Mouse (Mus musculus) intestine, embryonic 15.5 days (tissue): ENCODE measurements around the gene Ptgs2. TPM values are rescaled to one million over a fixed set of nuclear protein-coding genes. Genes with fewer than 3 reads are reported as not detected.

Source experiments
- ATAC-seq: fragments of 200-750 bp; cut with Nextera tagmentation; 2 replicates; pipeline ENCODE4 v1.8.0; 2017; ENCODE audit warnings: moderate TSS enrichment, moderate library complexity
- H3K27ac ChIP-seq: fragments of 300-500 bp; sonication (generic); 2 replicates; pipeline ENCODE4 v1.5.1; 2015; ENCODE audit warnings: mild to moderate bottlenecking, inconsistent platforms
- H3K27me3 ChIP-seq: fragments of 300-500 bp; sonication (generic); replicated peaks from 2 replicates; pipeline ENCODE4 v1.6.1; 2015; ENCODE audit warnings: inconsistent platforms
- H3K36me3 ChIP-seq: fragments of 300-500 bp; sonication (generic); 2 replicates; pipeline ENCODE4 v1.6.1; 2015; ENCODE audit warnings: inconsistent platforms
- H3K4me1 ChIP-seq: fragments of 300-500 bp; sonication (generic); replicated peaks from 2 replicates; pipeline ENCODE4 v1.6.1; 2015; ENCODE audit warnings: inconsistent platforms
- H3K4me2 ChIP-seq: fragments of 300-500 bp; sonication (generic); replicated peaks from 2 replicates; pipeline ENCODE4 v1.6.1; 2015; ENCODE audit warnings: mild to moderate bottlenecking, inconsistent platforms
- H3K4me3 ChIP-seq: fragments of 300-500 bp; sonication (generic); replicated peaks from 2 replicates; pipeline ENCODE4 v1.5.1; 2015; ENCODE audit warnings: inconsistent platforms
- H3K9ac ChIP-seq: fragments of 300-500 bp; sonication (generic); 2 replicates; pipeline ENCODE4 v1.6.1; 2015; ENCODE audit warnings: inconsistent platforms
- H3K9me3 ChIP-seq: fragments of 300-500 bp; sonication (generic); 2 replicates; pipeline ENCODE4 v1.6.1; 2016; ENCODE audit warnings: inconsistent platforms
- WGBS: fragments of 180-500 bp; shearing (Covaris S2); methylation state at CpG from one replicate; pipeline ENCODE4 v1.1.7; 2015; 5-methylcytosine and 5-hydroxymethylcytosine counted together
- polyA plus RNA-seq: library from polyadenylated mRNA; unstranded; fragments of >200 nt; fragmentation: Nextera tagmentation; extraction: Ambion mirVana; gene quantifications from 2 replicates; pipeline ENCODE4 v1.2.1, GENCODE M21; 2015

The Ptgs2 gene
- 0.92 and 1.2 TPM in 2 replicates for polyA plus RNA-seq

GRCm38 (mm10) chr1:150099790-150100333 is at the start of gene Ptgs2:
Gene Ptgs2, plus strand, starts transcription at chr1:150100031.
- 1% methylated on average over 26 of the region's 26 CpGs for WGBS
- Histone ChIP-seq H3K27me3 (no peaks in the 10 kb centered on the region), H3K4me2 (peak within 1 kb of the TSS; percentile 89), H3K9me3 (no peaks in the 10 kb centered on the region), H3K4me1 (peaks cover 2% of the 10 kb centered on the region; the same call in 1 of the 2 replicates), H3K9ac (peak within 1 kb of the TSS; percentile 54), H3K4me3 (peak within 1 kb of the TSS; percentile 46), H3K36me3 (no peaks in the 10 kb centered on the region), H3K27ac (no peak within 1 kb of the TSS)
- peak; percentile 88 for ATAC-seq

DNA sequence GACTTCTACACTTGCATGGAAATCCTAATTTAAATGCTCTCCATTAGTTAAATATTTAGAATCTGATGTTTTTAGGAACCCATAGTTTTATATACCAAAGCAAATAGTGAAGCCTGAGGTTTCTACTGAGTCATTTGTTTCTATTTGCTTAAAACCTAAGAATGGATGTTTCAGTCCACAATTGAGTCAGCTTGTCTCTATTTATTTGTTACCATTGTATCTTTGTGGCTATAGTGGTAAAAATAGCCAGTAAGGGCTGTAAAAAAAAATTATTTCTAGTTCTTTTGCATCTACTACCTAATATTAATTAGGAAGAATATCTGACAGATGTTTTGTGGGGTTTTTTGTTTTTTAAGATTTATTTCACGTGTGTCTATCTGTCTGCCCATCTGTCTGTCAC is 49.6 kb upstream of the Ptgs2 start:
- no peak overlapping the region for H3K27ac ChIP-seq
- H3K9me3 ChIP-seq = no peaks in the 10 kb centered on the region
- H3K4me3 ChIP-seq = no peak overlapping the region
- no peak overlapping the region for H3K4me2 ChIP-seq
- 85% methylated on average over 1 of the region's 1 CpGs for WGBS
- H3K27me3 ChIP-seq = no peaks in the 10 kb centered on the region
- no peaks in the 10 kb centered on the region for H3K4me1 ChIP-seq
- ATAC-seq = no peak
- H3K36me3 ChIP-seq = no peaks in the 10 kb centered on the region
- H3K9ac ChIP-seq = no peak overlapping the region

DNA sequence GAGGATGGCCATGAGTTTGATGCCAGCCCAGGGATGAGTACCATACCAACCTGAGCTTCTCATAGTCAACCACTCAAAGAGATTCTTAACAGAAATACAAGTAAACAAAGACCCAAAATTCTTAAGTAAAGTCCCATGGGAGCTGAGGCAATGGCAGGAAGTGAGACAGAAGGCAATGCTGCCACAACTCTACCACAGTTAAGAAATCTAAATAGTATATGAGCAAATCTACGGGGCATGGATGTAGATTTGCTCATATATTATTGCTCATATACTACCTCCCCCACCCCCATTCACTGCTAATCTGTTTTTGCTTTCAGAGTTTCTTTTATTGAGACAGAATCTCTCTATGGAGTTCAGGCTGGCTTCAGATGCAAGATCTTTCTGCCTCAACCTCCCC is 34.1 kb upstream of the Ptgs2 start:
- Histone ChIP-seq H3K4me3 (no peak overlapping the region), H3K9me3 (no peaks in the 10 kb centered on the region), H3K4me2 (no peak overlapping the region), H3K9ac (no peak overlapping the region), H3K27ac (no peak overlapping the region), H3K4me1 (no peaks in the 10 kb centered on the region), H3K36me3 (no peaks in the 10 kb centered on the region), H3K27me3 (no peaks in the 10 kb centered on the region)
- 89% methylated on average over 1 of the region's 1 CpGs for WGBS
- no peak for ATAC-seq

DNA sequence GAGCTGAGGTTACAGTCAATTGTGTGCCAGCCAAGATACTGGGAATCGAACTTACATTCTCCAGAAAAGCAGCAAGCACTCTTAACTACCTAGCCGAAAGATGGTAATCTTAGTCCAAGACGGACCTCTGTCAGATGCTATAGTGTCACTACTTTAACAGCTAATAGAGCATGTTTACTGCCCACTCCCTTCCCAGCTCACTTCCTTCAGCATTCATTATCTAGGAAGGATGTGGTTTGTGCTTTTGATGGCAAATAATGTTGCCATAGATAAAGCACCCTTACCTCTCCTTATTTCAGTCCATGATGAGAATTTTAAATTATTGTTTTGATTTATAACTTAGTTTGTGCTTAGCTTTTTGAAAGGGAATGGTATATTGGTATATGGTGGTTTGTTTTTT is 27.0 kb upstream of the Ptgs2 start:
- Histone ChIP-seq H3K4me2 (no peak overlapping the region), H3K9ac (no peak overlapping the region), H3K36me3 (no peaks in the 10 kb centered on the region), H3K9me3 (no peaks in the 10 kb centered on the region), H3K27ac (no peak overlapping the region), H3K4me3 (no peak overlapping the region), H3K27me3 (no peaks in the 10 kb centered on the region), H3K4me1 (no peaks in the 10 kb centered on the region)
- 79% methylated on average over 3 of the region's 3 CpGs for WGBS
- no peak for ATAC-seq

- Histone ChIP-seq H3K27ac (no peak overlapping the region), H3K4me2 (no peak overlapping the region), H3K4me1 (no peaks in the 10 kb centered on the region), H3K9me3 (no peaks in the 10 kb centered on the region), H3K36me3 (no peaks in the 10 kb centered on the region), H3K27me3 (no peaks in the 10 kb centered on the region), H3K4me3 (no peak overlapping the region), H3K9ac (no peak overlapping the region)
- no peak for ATAC-seq
- WGBS = 64% methylated on average over 1 of the region's 1 CpGs
These were observed 25.2 kb upstream of the Ptgs2 start for GRCm38 (mm10) chr1:150074609-150075008.

GRCm38 (mm10) chr1:150089040-150089692 is 10.7 kb upstream of the Ptgs2 start:
- Histone ChIP-seq H3K4me1 (peaks cover 2% of the 10 kb centered on the region; the same call in 1 of the 2 replicates), H3K4me2 (no peak overlapping the region), H3K27me3 (no peaks in the 10 kb centered on the region), H3K36me3 (no peaks in the 10 kb centered on the region), H3K9ac (no peak overlapping the region), H3K27ac (no peak overlapping the region), H3K9me3 (no peaks in the 10 kb centered on the region), H3K4me3 (no peak overlapping the region)
- WGBS = 38% methylated on average over 6 of the region's 6 CpGs
- peak; percentile 82 for ATAC-seq

GRCm38 (mm10) chr1:150090229-150090628 is 9.6 kb upstream of the Ptgs2 start:
- H3K9me3 ChIP-seq = no peaks in the 10 kb centered on the region
- H3K36me3 ChIP-seq = no peaks in the 10 kb centered on the region
- H3K9ac ChIP-seq = no peak overlapping the region
- no peaks in the 10 kb centered on the region for H3K27me3 ChIP-seq
- peaks cover 2% of the 10 kb centered on the region; the same call in 1 of the 2 replicates for H3K4me1 ChIP-seq
- no peak overlapping the region for H3K4me2 ChIP-seq
- 29% methylated on average over 1 of the region's 1 CpGs for WGBS
- no peak overlapping the region for H3K4me3 ChIP-seq
- peak; percentile 77 for ATAC-seq
- no peak overlapping the region for H3K27ac ChIP-seq

DNA sequence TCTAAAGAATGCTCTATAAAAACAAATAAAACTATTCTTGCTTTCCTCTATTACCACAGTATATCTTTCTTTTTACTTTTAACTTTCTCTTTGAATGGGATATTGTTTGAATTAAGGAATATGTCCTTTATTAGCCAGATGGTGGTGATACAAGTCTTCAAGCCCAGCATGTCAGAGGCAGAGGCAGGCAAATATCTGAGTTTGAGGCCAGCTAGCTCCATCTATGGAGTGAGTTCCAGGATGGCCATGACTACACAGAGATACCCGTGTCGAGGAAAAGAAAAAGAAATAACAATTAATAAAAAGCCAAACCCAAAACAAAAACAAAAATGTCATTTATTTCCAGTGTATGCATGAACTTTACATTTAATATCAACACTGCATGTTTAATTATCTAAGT is 2.8 kb upstream of the Ptgs2 start:
- peaks cover 2% of the 10 kb centered on the region; the same call in 1 of the 2 replicates for H3K4me1 ChIP-seq
- H3K36me3 ChIP-seq = no peaks in the 10 kb centered on the region
- no peaks in the 10 kb centered on the region for H3K27me3 ChIP-seq
- no peak overlapping the region for H3K4me2 ChIP-seq
- H3K9ac ChIP-seq = no peak overlapping the region
- WGBS = 86% methylated on average over 2 of the region's 2 CpGs
- H3K4me3 ChIP-seq = no peak overlapping the region
- no peaks in the 10 kb centered on the region for H3K9me3 ChIP-seq
- no peak for ATAC-seq
- no peak overlapping the region for H3K27ac ChIP-seq

DNA sequence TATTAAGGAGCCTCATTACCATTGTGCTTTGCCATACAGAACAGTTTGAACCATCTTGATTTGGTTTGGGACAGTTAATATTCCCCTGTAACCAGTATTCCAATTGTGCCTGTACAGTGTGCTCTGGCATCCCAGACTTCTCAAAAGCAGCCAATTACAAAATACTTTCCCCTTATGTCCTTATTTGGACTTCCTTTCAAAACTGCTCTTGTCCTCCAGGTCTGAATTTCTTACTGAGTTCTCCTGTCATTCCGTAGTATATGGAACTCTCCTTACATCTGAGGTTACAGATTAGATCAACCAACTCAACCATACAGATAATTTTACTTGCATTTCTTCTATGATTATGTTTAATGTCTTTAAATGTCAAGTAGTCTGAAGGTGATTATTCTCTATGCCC is 2.1 kb upstream of the Ptgs2 start:
- Histone ChIP-seq H3K36me3 (no peaks in the 10 kb centered on the region), H3K4me2 (no peak overlapping the region), H3K9me3 (no peaks in the 10 kb centered on the region), H3K27me3 (no peaks in the 10 kb centered on the region), H3K4me3 (no peak overlapping the region), H3K9ac (no peak overlapping the region), H3K27ac (no peak overlapping the region), H3K4me1 (peaks cover 2% of the 10 kb centered on the region; the same call in 1 of the 2 replicates)
- WGBS = 56% methylated on average over 1 of the region's 1 CpGs
- ATAC-seq = no peak

- H3K27ac ChIP-seq = no peak overlapping the region
- WGBS = 1% methylated on average over 9 of the region's 9 CpGs
These were observed 457 bp upstream of the Ptgs2 start for GRCm38 (mm10) chr1:150099374-150099773.

DNA sequence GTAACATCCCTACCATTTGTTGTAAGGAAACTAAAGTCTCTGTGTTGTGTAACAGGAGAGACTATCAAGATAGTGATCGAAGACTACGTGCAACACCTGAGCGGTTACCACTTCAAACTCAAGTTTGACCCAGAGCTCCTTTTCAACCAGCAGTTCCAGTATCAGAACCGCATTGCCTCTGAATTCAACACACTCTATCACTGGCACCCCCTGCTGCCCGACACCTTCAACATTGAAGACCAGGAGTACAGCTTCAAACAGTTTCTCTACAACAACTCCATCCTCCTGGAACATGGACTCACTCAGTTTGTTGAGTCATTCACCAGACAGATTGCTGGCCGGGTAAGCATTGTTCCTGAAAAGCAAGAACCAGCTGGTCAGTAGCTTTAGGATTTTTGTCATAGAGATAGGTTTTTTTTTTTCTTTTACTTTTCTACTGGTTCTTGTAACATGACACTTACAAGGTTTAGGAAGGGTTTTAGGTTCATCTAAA is 4.4 kb downstream of the Ptgs2 start:
- no peak overlapping the region for H3K4me3 ChIP-seq
- no peak for ATAC-seq
- H3K27ac ChIP-seq = no peak overlapping the region
- peaks cover 2% of the 10 kb centered on the region; the same call in 1 of the 2 replicates for H3K4me1 ChIP-seq
- no peaks in the 10 kb centered on the region for H3K27me3 ChIP-seq
- no peaks in the 10 kb centered on the region for H3K9me3 ChIP-seq
- H3K4me2 ChIP-seq = no peak overlapping the region
- H3K9ac ChIP-seq = no peak overlapping the region
- no peaks in the 10 kb centered on the region for H3K36me3 ChIP-seq
- WGBS = 87% methylated on average over 6 of the region's 6 CpGs

More at GRCm38 (mm10) chr1:150099374-150099773, 457 bp upstream of the Ptgs2 start:
- peak overlapping the region; percentile 89 for H3K4me2 ChIP-seq
- H3K9ac ChIP-seq = peak overlapping the region; percentile 54
- no peaks in the 10 kb centered on the region for H3K27me3 ChIP-seq
- 0 out of 2 replicates have a peak, but pooled peaks have one; percentile 15 for ATAC-seq
- H3K4me1 ChIP-seq = peaks cover 2% of the 10 kb centered on the region; the same call in 1 of the 2 replicates
- H3K4me3 ChIP-seq = peak overlapping the region; percentile 46
- no peaks in the 10 kb centered on the region for H3K36me3 ChIP-seq
- no peaks in the 10 kb centered on the region for H3K9me3 ChIP-seq

DNA sequence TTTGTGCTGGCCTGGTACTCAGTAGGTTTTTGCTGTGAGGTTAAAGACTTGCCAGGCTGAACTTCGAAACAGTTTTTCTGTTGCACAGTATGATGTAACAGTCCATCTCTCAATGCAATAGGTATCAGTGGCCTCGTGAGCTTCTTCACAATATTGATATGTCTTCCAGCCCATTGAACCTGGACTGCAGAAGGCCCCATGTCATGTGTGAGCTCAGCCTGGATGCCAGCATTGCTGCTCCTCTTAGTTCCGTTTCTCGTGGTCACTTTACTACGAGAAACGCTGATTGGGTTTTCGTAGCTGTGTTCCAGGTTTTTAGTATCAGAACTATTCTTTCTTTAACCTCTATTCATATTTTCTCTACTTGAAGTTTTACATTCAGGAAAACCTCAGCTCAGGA is 6.9 kb downstream of the Ptgs2 start:
- 93% methylated on average over 7 of the region's 7 CpGs for WGBS
- no peaks in the 10 kb centered on the region for H3K36me3 ChIP-seq
- no peak overlapping the region for H3K27ac ChIP-seq
- H3K9me3 ChIP-seq = no peaks in the 10 kb centered on the region
- no peak overlapping the region for H3K4me3 ChIP-seq
- H3K4me2 ChIP-seq = no peak overlapping the region
- no peaks in the 10 kb centered on the region for H3K4me1 ChIP-seq
- no peak for ATAC-seq
- no peaks in the 10 kb centered on the region for H3K27me3 ChIP-seq
- H3K9ac ChIP-seq = no peak overlapping the region

DNA sequence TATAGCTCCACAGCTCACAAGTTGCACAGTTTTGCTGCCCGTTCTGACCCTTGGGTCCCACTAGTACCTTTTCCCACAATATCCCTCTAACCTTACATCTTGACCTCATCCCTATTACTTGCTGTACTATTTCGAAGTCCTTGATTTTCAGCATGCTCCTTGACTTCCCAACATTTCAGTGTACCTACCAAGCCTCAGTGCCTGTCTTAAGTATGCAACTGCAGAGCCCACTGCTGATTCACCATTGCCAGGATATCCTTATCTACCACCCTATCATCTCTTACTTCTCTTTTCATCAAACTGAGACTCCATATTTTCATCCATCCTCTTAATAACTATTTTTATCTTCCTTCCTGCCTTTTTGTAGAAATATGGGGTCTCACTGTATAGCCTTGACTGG is 9.8 kb downstream of the Ptgs2 start:
- Histone ChIP-seq H3K27ac (no peak overlapping the region), H3K9me3 (no peaks in the 10 kb centered on the region), H3K4me2 (no peak overlapping the region), H3K9ac (no peak overlapping the region), H3K27me3 (no peaks in the 10 kb centered on the region), H3K4me3 (no peak overlapping the region), H3K4me1 (no peaks in the 10 kb centered on the region), H3K36me3 (no peaks in the 10 kb centered on the region)
- no peak for ATAC-seq
- 86% methylated on average over 2 of the region's 2 CpGs for WGBS
